Mouse (Mus musculus) lung, postnatal 14 days (tissue): ENCODE measurements around the gene Slc47a2.

Experiments
- DNase-seq: peaks from one replicate; pipeline ENCODE4 v3.0.0; 2021

Gene Slc47a2

GRCm38 (mm10) chr11:61277937-61278336 lies 64.7 kb downstream of the Slc47a2 start:
- no peak for DNase-seq

- no peak for DNase-seq
Measured at GRCm38 (mm10) chr11:61276482-61276881, 66.2 kb downstream of the Slc47a2 start.

GRCm38 (mm10) chr11:61275106-61275505 lies 67.6 kb downstream of the Slc47a2 start:
- no peak for DNase-seq

GRCm38 (mm10) chr11:61274421-61274820 lies 68.2 kb downstream of the Slc47a2 start:
- no peak for DNase-seq

GRCm38 (mm10) chr11:61273928-61274327 lies 68.7 kb downstream of the Slc47a2 start:
- DNase-seq: no peak

GRCm38 (mm10) chr11:61271612-61272011 lies 71.0 kb downstream of the Slc47a2 start:
- no peak for DNase-seq

GRCm38 (mm10) chr11:61270406-61270805 lies 72.3 kb downstream of the Slc47a2 start:
- no peak for DNase-seq

GRCm38 (mm10) chr11:61268626-61269349 lies 73.9 kb downstream of the Slc47a2 start:
- DNase-seq: no peak

- peak; percentile 97 for DNase-seq
Measured at GRCm38 (mm10) chr11:61266551-61267533, 75.8 kb downstream of the Slc47a2 start, which contains the start of gene Aldh3a2. Gene Aldh3a2, minus strand, starts transcription at chr11:61267464.

- no peak for DNase-seq
Measured at GRCm38 (mm10) chr11:61263841-61264240, 78.8 kb downstream of the Slc47a2 start.

GRCm38 (mm10) chr11:61262516-61262915 lies 80.1 kb downstream of the Slc47a2 start:
- no peak for DNase-seq

GRCm38 (mm10) chr11:61259106-61259505 lies 83.6 kb downstream of the Slc47a2 start:
- no peak for DNase-seq

GRCm38 (mm10) chr11:61252807-61253206 lies 89.9 kb downstream of the Slc47a2 start:
- DNase-seq: no peak

GRCm38 (mm10) chr11:61251741-61252140 lies 90.9 kb downstream of the Slc47a2 start:
- DNase-seq: no peak
